Mouse (Mus musculus) brain, embryonic 14.5 days (tissue): ENCODE measurements around the gene Fcgrt.

ENCODE experiments used
- CTCF ChIP-seq: fragments of 200-500 bp; IDR thresholded peaks from 2 replicates; pipeline ENCODE4 v1.5.1; 2012; ENCODE audit warnings: inconsistent platforms, mild to moderate bottlenecking, moderate library complexity, borderline replicate concordance; ENCODE audit not compliant: insufficient read depth, insufficient read length; ENCODE audit errors: extremely low read depth
- POLR2A ChIP-seq: fragments of 200-500 bp; IDR thresholded peaks from 2 replicates; pipeline ENCODE4 v1.6.1; 2012; ENCODE audit warnings: mild to moderate bottlenecking, inconsistent platforms, borderline replicate concordance; ENCODE audit not compliant: poor library complexity, insufficient read depth, insufficient read length, severe bottlenecking; ENCODE audit errors: extremely low read depth

GRCm38 (mm10) chr7:45053117-45053930, 50.3 kb downstream of the Fcgrt start:
- TF ChIP-seq CTCF (no peak), POLR2A (peak; percentile 23)
